Mouse (Mus musculus) liver, postnatal 0 days (tissue): ENCODE measurements around the gene Dnase1l2. TPM values are rescaled to one million over a fixed set of nuclear protein-coding genes. Genes with fewer than 3 reads are reported as not detected.
A peak's percentile ranks its signal among the peaks of the same experiment; 100 is the strongest.

Experiments
- ATAC-seq: fragments of 200-750 bp; cut with Nextera tagmentation; 2 replicates; pipeline ENCODE4 v1.8.0; 2017; ENCODE audit warnings: mild to moderate bottlenecking, moderate library complexity
- DNase-seq: peaks from one replicate; pipeline ENCODE4 v3.0.0-alpha.2; 2016
- H3K27ac ChIP-seq: fragments of 300-500 bp; sonication (generic); 2 replicates; pipeline ENCODE4 v1.5.1; 2014; ENCODE audit warnings: antibody characterized with exemption, moderate library complexity, mild to moderate bottlenecking, low read depth
- H3K27me3 ChIP-seq: fragments of 300-500 bp; sonication (generic); 2 replicates; pipeline ENCODE4 v1.6.1; 2014; ENCODE audit warnings: low read length, control low read depth, mixed read lengths; ENCODE audit not compliant: insufficient read depth
- H3K36me3 ChIP-seq: fragments of 300-500 bp; sonication (generic); replicated peaks from 2 replicates; pipeline ENCODE4 v1.6.1; 2014; ENCODE audit warnings: mild to moderate bottlenecking, control low read depth, low read length, moderate library complexity, mixed read lengths; ENCODE audit not compliant: insufficient read depth
- H3K4me1 ChIP-seq: fragments of 300-500 bp; sonication (generic); 2 replicates; pipeline ENCODE4 v1.6.1; 2014; ENCODE audit warnings: antibody characterized with exemption, mild to moderate bottlenecking, control low read depth; ENCODE audit not compliant: insufficient read depth
- H3K4me2 ChIP-seq: fragments of 300-500 bp; sonication (generic); 2 replicates; pipeline ENCODE4 v1.6.1; 2014; ENCODE audit warnings: low read depth, mild to moderate bottlenecking, low read length, moderate library complexity, mixed read lengths
- H3K4me3 ChIP-seq: fragments of 300-500 bp; sonication (generic); 2 replicates; pipeline ENCODE4 v1.5.1; 2014; ENCODE audit warnings: low read depth, low read length
- H3K9ac ChIP-seq: fragments of 300-500 bp; sonication (generic); replicated peaks from 2 replicates; pipeline ENCODE4 v1.6.1; 2014; ENCODE audit warnings: mild to moderate bottlenecking, moderate library complexity
- H3K9me3 ChIP-seq: fragments of 300-500 bp; sonication (generic); 2 replicates; pipeline ENCODE4 v1.6.1; 2016; ENCODE audit warnings: mild to moderate bottlenecking, control low read depth, low read length, mixed read lengths
- CTCF ChIP-seq: sonication (generic); IDR thresholded peaks from 2 replicates; pipeline ENCODE4 v1.5.1; 2016; ENCODE audit warnings: antibody characterized with exemption, low read depth
- EP300 ChIP-seq: IDR thresholded peaks from 2 replicates; pipeline ENCODE4 v1.6.1; 2016; ENCODE audit warnings: antibody characterized with exemption, low read depth, mild to moderate bottlenecking
- WGBS: fragments of 180-500 bp; shearing (Covaris S2); extraction: QIAGEN DNeasy Blood & Tissue Kit; methylation state at CpG from one replicate; pipeline ENCODE4 v1.1.7; 2014; ENCODE audit not compliant: insufficient replicate concordance; 5-methylcytosine and 5-hydroxymethylcytosine counted together
- polyA plus RNA-seq: library from polyadenylated mRNA; unstranded; fragments of >200 nt; fragmentation: Nextera tagmentation; extraction: Ambion mirVana; gene quantifications from 2 replicates; pipeline ENCODE4 v1.2.1, GENCODE M21; 2015

Dnase1l2 gene
- polyA plus RNA-seq, 1 experiment from 2014 or later, result 0.35 TPM

DNA sequence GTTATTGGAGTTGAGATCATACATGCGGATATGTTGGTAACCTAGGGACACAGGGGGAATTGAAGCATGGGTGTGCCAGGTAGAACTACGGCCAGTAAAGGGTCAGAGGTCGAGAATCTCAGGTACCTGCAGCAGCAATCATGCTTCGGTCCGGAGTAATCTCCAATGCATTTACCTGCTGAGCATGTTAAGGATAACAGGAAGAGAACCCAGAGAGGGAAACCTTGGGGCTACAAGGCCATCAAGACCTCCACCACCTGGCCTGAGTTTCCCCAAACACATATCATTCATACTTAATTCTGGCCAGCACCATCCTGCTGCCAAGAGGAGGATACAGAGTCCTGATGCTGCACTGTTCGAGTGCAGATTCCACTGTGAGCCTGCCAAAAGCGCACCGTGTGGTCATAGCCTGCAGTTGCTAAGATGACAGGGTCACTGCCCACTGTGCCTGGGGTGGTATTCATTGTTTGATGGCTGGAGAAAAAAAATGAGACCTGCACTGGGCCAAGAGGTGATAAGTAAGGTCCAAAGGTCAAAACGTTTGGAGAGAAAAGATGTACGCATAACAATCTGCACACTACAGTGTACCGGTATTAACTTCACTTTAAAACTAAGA lies 35.2 kb upstream of the Dnase1l2 start:
- peaks cover 11% of the 10 kb centered on the region for H3K4me1 ChIP-seq
- H3K4me3 ChIP-seq, result peak overlapping the region; percentile 78
- H3K9ac ChIP-seq, result peak overlapping the region; percentile 77
- H3K27ac ChIP-seq, result peak overlapping the region; percentile 84
- no peak for DNase-seq
- H3K9me3 ChIP-seq, result no peaks in the 10 kb centered on the region
- peaks cover 36% of the 10 kb centered on the region for H3K36me3 ChIP-seq
- WGBS, result 40% methylated on average over 11 of the region's 11 CpGs
- H3K27me3 ChIP-seq, result no peaks in the 10 kb centered on the region
- peak overlapping the region; percentile 66 for H3K4me2 ChIP-seq
- no peak for ATAC-seq
- no peak for TF ChIP-seq EP300

DNA sequence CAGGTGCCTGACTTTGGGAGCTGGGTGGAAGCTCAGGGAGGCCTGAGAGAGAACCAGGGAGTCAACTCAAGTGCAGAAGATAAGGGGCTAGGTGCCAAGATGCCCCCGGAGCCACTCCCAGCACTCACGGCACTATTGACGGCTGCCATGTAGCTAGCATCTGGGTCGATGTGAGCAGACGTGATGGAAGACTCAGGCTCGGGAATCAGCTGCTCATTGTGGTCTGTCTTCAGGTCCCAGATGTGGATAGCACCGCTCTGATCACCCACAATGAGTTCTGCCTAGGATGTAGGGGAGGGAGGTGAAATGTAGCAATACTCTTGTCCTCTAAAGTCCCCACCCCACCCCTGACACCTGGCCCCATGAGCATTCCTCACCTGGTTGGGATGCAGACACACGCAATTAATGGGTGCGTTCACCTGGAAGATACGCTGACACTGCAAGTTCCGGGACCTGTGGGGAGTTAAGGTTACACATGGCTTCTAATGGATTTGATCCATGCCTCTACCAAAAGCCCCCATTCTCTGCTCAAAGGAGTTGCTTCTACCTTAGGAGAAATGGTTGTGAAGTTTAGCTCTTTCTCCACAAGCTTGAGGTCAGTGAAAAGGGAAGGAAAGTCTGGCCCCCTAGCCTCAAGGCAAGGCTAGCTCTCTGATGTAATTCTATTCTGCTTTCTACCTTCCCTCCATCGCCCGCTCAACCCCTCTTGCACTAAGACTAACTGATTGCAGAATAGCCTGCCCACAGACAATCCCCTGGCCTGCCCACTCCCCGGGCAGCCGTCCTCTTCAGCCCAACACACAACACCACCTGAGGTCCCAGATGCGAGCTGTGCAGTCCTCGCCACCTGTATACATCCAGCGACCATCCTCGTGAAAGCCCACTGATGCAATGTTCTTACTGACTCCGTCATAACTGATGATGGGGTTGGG lies 34.4 kb upstream of the Dnase1l2 start:
- peak overlapping the region; percentile 66 for H3K4me2 ChIP-seq
- peak overlapping the region; percentile 78 for H3K4me3 ChIP-seq
- DNase-seq (no peak), ATAC-seq (no peak)
- no peaks in the 10 kb centered on the region for H3K9me3 ChIP-seq
- no peak for TF ChIP-seq EP300
- TF ChIP-seq CTCF, result no peak
- H3K4me1 ChIP-seq, result peaks cover 15% of the 10 kb centered on the region
- 85% methylated on average over 20 of the region's 20 CpGs for WGBS
- peaks cover 39% of the 10 kb centered on the region for H3K36me3 ChIP-seq
- H3K27me3 ChIP-seq, result no peaks in the 10 kb centered on the region
- 0 out of 2 replicates have a peak overlapping the region, but pooled peaks have one; percentile 77 for H3K9ac ChIP-seq
- H3K27ac ChIP-seq, result peak overlapping the region; percentile 84

DNA sequence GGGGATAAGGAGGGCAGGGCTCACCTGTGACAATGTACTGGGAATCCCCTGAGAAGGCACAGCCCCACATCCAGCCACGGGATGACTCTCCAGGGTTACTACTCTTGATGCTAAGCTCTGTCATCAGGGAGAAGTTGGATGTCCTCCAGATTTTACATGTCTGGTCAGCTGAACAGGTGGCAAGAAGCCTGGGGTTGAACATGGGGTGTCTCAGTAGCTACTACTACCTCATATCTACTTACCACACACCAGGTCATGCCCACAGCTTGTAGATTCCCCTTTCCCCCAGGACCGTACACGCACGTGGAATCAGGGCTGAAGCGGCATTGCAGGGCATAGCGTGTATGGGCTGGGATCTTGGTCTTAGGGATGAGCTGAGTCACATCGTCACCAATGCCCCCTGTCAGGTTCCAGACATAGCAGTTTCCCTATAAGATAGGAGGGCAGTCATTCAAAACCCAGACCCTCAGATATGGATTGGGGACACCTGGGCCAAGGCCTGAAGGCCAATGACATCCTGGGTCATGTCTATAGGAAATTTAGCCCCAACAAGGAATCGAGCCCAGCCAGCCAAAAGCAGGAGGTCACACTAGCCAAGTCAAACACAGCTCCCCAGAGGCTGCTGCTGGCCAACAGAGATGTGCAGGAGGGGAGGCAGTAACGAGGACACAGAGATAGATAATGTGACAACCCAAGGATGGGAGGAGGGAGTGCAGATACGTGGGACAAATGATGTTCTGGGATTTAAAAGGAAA lies 33.3 kb upstream of the Dnase1l2 start:
- DNase-seq (no peak), ATAC-seq (no peak)
- Histone ChIP-seq H3K27ac (0 out of 2 replicates have a peak overlapping the region, but pooled peaks have one; percentile 40), H3K27me3 (no peaks in the 10 kb centered on the region), H3K4me3 (peak overlapping the region; percentile 17), H3K4me1 (peaks cover 26% of the 10 kb centered on the region), H3K36me3 (peaks cover 39% of the 10 kb centered on the region), H3K9ac (no peak overlapping the region), H3K9me3 (no peaks in the 10 kb centered on the region), H3K4me2 (peak overlapping the region; percentile 50; the same call in 1 of the 2 replicates)
- WGBS, result 86% methylated on average over 10 of the region's 10 CpGs
- TF ChIP-seq EP300 (no peak), CTCF (no peak)

DNA sequence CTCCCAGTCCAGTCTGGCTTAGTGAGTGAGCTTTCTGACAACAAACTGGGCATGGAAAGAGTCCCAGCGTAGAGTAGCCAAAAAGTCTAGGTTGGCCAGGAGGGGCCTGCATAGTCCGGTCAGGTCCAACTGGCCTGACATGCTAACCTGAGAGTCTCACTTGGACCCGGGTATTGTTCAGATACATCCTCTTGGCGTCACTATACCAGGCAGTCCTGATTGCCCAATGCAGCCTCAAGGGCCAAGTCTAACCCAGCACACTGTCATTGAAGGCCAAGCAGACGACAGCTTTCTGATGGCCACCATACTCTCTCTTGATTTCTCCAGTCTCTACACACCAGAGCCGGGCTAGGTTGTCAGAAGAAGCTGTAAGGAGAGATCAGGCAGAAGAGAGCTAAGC lies 32.7 kb upstream of the Dnase1l2 start:
- Histone ChIP-seq H3K9me3 (no peaks in the 10 kb centered on the region), H3K4me2 (peak overlapping the region; percentile 50; the same call in 1 of the 2 replicates), H3K27ac (no peak overlapping the region), H3K27me3 (no peaks in the 10 kb centered on the region), H3K36me3 (peaks cover 39% of the 10 kb centered on the region), H3K4me3 (no peak overlapping the region), H3K9ac (no peak overlapping the region), H3K4me1 (peaks cover 29% of the 10 kb centered on the region)
- TF ChIP-seq CTCF (no peak), EP300 (no peak)
- DNase-seq, result no peak
- no peak for ATAC-seq
- 78% methylated on average over 6 of the region's 6 CpGs for WGBS

DNA sequence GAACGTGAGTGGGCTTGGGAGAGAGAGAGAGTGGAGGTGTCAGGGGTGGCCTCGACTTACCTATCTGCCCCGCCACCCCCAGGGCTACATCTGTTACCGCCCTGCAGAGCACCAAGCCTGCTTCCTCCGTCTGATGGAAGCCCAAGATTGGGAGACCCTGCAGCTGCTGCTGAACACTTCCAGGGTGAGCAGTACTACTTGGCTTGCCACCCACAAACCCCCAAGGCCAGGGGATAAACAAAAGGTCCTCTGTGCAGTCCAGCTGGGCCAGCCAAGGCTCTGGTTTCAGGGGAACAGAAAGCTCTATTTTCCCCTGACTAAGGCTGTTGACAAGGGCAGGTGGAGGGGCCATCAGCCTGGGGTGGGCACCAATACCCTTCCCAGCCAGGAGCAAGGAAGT lies 31.7 kb upstream of the Dnase1l2 start:
- ATAC-seq, result no peak
- 74% methylated on average over 5 of the region's 5 CpGs for WGBS
- peaks cover 26% of the 10 kb centered on the region for H3K4me1 ChIP-seq
- H3K9ac ChIP-seq, result no peak overlapping the region
- no peak for TF ChIP-seq EP300
- no peak for TF ChIP-seq CTCF
- no peak overlapping the region for H3K4me3 ChIP-seq
- no peak overlapping the region for H3K4me2 ChIP-seq
- H3K27me3 ChIP-seq, result no peaks in the 10 kb centered on the region
- no peak overlapping the region for H3K27ac ChIP-seq
- peaks cover 39% of the 10 kb centered on the region for H3K36me3 ChIP-seq
- H3K9me3 ChIP-seq, result no peaks in the 10 kb centered on the region
- DNase-seq, result no peak
